Mouse (Mus musculus): ENCODE measurements around the gene Mblac2.
A peak's percentile ranks its signal among the peaks of the same experiment; 100 is the strongest.
"Not testable (repeated sequence)": the region's sequence is repeated elsewhere in the genome, so short reads cannot be mapped to it uniquely, and the experiment has no call there.

Mblac2 gene

GRCm38 (mm10) chr13:81710775-81711545 lies at the start of gene Mblac2, which contains the start of gene Polr3g:
Mblac2 (plus strand) TSS chr13:81711341.
Polr3g (minus strand) TSS chr13:81711013.
- DNase-seq: peak; percentile 92 to 95

DNA sequence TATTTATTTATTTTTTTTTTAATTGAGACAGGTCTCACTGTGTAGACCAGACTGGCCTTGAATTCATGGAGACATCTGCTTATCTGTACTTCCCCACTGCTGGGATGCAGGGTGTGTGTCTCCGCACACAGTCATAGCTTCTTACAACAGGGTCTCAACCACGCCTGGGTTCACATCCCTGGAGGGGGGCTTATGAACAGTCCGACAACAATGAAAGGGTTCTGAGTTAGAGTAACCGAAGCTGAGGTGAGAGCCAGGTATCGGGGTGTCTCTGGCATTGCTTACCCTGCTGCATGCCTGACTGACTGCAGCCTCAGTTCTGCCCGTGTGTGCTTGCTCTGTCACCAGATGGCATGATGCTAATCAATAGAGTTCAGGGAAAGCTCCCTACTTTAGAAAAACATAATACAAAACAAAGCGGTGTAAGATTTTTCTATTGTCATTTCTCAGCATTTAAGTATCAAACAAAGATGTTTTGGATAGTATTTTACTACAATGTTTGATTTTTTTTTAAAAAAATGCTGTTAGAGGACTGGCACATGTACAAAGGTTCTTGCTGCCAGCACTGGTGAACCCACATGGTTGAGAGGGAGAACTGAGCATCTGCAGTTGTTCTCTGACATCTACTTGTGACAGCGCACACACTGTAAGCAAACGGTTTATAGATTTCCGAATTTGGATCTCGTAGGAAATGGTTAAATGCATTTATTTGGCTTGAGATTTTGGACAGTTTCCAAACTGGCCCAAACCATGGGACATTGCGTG lies 47.4 kb upstream of the Mblac2 start:
- no peak for DNase-seq

DNA sequence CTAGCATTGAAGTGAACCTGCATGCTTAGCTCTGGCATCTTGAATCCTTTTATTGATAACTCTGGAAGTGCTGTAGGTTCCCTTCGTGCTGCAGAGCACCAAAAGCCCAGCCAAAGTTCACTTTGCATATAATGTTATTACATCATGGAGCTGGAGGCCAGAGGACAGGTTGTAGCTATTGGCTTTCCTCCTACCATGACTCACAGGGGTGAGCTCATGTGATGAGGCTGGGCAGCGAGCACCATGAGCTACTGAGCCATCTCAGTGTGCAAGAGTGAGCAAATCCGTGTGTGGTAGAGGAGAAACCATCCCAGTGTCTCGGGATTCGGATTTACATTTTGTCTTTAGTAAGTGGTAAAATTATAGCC lies 46.8 kb upstream of the Mblac2 start:
- no peak for DNase-seq

DNA sequence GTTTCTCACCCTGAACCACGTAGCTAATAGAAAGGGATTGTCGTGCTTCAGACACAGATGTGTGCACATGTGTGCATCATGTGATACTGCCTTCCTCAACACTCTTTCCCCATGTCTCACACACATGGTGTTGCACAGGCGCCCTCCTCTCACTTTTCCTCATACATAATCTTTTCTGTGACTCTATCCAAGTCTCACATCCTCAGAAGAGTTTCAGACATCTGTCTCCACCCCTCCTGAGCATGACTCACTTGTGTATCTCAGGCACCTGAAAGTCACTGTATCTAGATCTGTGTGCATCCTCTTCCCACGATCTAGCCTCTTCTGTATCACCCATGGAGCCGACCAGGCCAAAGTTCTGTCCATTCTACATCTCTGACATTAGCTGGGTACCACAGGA lies 43.4 kb upstream of the Mblac2 start:
- DNase-seq: no peak

DNA sequence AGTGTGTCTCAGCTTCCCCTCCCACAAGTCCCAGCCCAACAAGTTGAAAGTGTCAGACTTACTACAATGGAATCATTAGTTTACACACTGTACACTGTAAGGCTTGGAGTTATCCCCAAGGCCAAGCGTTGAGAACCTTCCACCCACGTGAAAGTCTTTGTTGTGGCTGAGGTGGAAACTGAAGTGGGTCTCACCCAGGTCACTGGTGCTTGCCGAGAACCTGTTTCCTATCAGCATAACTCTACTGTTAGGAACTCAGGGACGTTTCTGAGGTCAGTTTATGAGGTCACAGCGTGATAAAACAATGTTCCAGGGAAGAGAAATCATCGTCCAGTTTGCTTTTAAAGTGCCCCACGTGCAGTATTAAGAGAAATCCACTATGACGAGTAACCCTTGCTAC lies 35.8 kb upstream of the Mblac2 start:
- DNase-seq: no peak

- DNase-seq: no peak
Observed at GRCm38 (mm10) chr13:81683107-81683506, 28.0 kb upstream of the Mblac2 start.

DNA sequence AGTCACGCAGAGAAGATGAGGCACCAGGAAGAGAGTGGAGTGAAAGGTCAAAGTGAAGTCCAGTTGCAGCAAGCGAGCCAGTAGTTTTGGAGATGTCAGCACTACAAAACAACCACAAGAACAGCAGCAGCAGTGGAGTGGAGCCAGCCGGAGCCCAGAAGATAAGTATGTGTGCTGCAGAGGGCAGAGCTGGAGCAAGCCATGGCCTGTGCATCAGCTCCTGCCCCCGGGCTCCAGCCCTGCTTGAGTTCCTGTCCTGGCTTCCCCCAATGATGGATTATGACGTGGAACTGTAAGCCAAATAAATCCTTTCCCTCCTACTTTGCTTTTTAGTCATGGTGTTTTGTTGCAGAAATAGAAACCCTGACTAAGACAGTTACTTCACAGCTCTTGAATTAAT lies 26.9 kb upstream of the Mblac2 start:
- DNase-seq: no peak

- no peak for DNase-seq
Observed at GRCm38 (mm10) chr13:81684884-81685283, 26.3 kb upstream of the Mblac2 start.

GRCm38 (mm10) chr13:81689587-81689986 lies 21.6 kb upstream of the Mblac2 start:
- DNase-seq: no peak

GRCm38 (mm10) chr13:81690477-81690876 lies 20.7 kb upstream of the Mblac2 start:
- no peak for DNase-seq

DNA sequence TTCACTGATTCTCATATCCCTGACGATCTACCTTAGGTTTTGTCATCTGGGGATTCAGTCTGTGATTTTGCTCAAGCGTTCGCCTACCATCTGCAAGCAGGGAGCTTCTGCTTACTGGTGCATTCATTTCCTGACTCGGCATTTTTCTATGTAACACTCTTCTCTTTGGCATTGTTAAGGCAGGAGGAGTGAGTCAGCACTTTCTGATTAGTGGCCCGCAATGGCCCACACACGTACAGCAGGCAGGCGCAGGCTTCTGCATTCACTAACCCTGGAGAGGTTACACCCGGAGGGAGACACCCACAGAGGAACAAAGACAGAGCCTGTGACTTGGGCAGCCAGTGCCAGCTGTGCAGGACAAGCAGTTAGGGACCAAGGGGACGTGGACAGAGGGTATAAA lies 19.5 kb upstream of the Mblac2 start:
- no peak for DNase-seq

DNA sequence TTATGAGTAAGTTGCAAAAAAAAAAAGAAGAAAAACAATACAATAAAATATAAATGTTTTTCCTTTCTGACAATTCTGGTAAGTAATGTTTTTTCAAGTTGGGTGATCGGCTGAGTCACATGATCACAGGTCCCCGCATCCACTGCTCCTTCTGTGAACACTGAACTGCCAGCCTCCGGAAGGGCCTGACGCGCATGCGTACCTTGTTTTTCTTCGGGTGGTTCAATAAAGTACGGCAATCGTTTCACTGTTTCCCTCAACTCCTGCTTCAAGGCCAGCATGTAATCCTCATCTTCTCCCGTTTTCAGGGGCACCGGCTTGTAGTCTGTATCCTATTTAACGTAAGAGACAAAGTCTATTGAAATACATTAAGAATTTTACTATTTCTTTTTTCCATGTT lies 16.7 kb upstream of the Mblac2 start:
- no peak for DNase-seq

GRCm38 (mm10) chr13:81703148-81703547 lies 8.0 kb upstream of the Mblac2 start:
- DNase-seq: no peak

DNA sequence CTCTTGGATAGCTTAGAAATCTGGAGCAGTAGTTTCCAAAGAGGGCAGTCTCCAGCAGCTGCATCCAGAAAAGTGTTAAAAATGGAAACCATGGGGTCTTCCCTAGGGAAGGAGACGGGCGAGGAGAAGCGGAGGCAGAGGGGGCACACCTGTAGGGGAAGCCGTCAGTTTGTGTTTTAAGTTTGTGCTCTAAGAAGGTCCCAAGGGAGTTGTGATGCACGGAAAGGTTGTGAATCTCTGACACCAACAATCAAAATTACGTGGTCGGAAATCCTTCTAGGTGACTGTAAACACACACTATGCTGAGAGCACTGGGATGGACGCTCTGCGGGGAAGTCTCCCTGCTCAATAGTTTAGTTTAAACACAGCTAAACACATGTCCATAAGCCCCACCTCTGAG lies 7.5 kb upstream of the Mblac2 start:
- no peak for DNase-seq

DNA sequence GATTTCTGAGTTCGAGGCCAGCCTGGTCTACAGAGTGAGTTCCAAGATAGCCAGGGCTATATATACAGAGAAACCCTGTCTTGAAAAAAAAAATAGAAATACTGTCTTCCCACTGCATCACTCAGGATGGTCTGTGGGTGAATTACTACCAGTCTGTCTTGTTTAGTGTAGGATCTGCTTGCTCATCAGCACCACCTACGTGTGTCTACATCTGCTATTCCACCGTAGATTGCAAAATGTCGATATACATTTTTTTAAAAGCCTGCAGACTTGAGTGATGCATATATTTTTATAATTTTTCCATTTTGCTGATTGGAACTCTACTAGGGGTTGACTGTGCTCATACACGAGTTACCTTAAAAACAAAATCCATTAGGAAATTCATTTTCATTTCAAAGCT lies 4.8 kb upstream of the Mblac2 start:
- no peak for DNase-seq

- DNase-seq: no peak
Observed at GRCm38 (mm10) chr13:81709805-81710204, 1.3 kb upstream of the Mblac2 start.

- DNase-seq: no peak
Observed at GRCm38 (mm10) chr13:81710266-81710665, 875 bp upstream of the Mblac2 start.

DNA sequence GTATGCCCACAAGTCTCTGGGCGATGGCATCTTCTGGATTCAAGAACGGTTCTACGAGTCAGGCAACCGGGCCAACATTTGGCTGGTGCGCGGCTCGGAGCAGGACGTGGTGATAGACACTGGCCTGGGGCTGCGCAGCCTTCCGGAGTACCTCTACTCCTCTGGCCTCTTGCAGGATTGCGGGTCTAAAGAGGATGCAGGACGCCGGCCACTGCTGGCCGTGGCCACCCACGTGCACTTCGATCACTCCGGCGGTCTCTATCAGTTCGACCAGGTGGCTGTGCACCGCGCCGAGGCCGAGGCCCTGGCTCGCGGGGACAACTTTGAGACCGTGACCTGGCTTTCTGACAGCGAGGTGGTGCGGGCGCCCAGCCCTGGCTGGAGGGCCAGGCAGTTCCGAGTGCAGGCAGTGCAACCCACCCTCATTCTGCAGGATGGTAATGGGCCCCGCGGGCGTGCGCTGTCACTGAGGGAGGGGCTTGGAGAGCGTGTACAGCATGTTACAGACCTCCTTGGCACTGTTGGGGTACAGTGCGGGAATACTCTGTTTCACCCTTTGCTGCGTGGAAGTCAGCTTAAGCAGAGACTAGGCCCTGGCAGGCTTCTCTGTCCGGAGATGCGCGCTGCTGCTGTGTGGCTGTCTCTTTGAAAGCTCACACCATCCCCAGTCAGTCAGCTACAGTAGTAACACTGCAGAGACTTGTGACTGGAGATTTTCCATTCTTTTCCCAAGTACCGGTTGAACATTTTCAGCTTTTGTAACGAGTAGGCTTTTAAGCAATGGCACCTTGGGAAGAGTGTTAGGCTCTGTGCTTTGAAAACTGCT lies 618 bp downstream of the Mblac2 start:
- peak in 1 of 2 experiments; percentile 12 for DNase-seq

- DNase-seq: no peak
Observed at GRCm38 (mm10) chr13:81713896-81714295, 2.8 kb downstream of the Mblac2 start.

GRCm38 (mm10) chr13:81728141-81728540 lies 17.0 kb downstream of the Mblac2 start:
- DNase-seq: not testable (repeated sequence)

GRCm38 (mm10) chr13:81729102-81729501 lies 18.0 kb downstream of the Mblac2 start:
- DNase-seq: no peak

DNA sequence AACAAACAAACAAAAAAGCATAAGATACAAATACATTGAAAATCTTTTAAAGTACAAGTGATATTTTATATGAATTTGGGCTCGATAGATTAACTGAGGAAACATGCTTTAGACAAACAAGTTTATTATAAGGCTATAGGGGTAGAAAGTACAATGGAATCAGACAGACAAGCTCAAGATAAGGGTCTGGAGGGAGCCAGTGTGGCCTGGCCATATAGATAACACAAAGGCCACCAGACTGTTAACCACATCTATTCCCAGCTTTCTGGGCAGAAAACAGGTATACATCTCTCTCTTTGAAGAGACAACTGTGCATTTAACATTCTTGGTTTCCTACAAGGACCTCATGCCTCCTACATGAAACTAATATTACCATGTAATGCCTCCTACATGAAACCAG lies 19.2 kb downstream of the Mblac2 start:
- DNase-seq: no peak

- no peak for DNase-seq
Observed at GRCm38 (mm10) chr13:81736606-81737005, 25.5 kb downstream of the Mblac2 start.

Data from kidney, adult 8-10 months (tissue).